Mouse (Mus musculus): ENCODE measurements around the gene Cog5. TPM values are rescaled to one million over a fixed set of nuclear protein-coding genes. Genes with fewer than 3 reads are reported as not detected.

Cog5 gene
- total and polyA plus RNA-seq, 3 experiments, result 27.1 to 28.4 TPM; not detected in 1

DNA sequence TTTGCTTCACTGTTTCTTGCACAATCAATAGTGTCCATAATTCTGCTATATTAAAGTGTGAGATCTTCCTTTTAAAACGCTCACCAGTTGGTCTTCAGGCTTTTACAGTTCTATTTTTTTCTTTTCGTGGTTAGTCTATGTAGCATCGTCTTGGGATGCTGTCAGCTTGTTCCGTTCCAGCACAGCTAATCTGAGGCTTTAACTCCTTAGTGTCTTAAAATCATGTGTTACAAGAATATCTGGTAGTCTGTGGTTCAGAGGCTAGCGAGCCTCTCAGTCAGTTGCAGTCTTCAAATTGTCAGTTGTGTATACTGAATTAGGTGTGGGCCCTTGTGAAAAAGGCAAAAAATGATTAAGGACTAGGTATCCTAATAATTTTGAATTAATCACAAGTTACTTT lies 57.6 kb downstream of the Cog5 start:
- Histone ChIP-seq H3K9ac (ENCODE audit: control insufficient read depth, low read depth, low read length, poor library complexity, severe bottlenecking) (no peak overlapping the region), H3K27me3 (ENCODE audit: control insufficient read depth in 1 of 2, insufficient read depth in 2 of 2, low read length in 2 of 2) (no peaks in the 10 kb centered on the region), H3K36me3 (ENCODE audit: control insufficient read depth in 1 of 2, insufficient read depth in 2 of 2, low read length in 2 of 2) (peaks cover 0 to 5% of the 10 kb centered on the region in 2 experiments; a peak in 2 of 4 replicates), H3K4me1 (ENCODE audit: control insufficient read depth in 1 of 2, insufficient read depth in 2 of 2, low read length in 2 of 2) (peaks cover 0 to 6% of the 10 kb centered on the region in 2 experiments; a peak in 2 of 4 replicates), H3K4me3 (ENCODE audit: control insufficient read depth in 1 of 2, insufficient read depth in 1 of 2, low read depth in 2 of 2, low read length in 2 of 2) (no peak overlapping the region), H3K27ac (ENCODE audit: control insufficient read depth, low read depth, low read length) (no peak overlapping the region), H3K79me2 (ENCODE audit: control insufficient read depth, insufficient read depth, low read length, poor library complexity) (no peaks in the 10 kb centered on the region), H3K9me3 (replicated peaks; ENCODE audit: insufficient read depth, low read length) (no peaks in the 10 kb centered on the region; the same call in 1 of the 2 replicates)
- DNase-seq (ENCODE audit: low read depth, low spot score), result no peak
- TF ChIP-seq POLR2AphosphoS5 (IDR thresholded peaks at IDR 0.05; ENCODE audit: borderline replicate concordance, low read depth, low read length) (no peak), SMC3 (IDR thresholded peaks at IDR 0.05; ENCODE audit: low read depth, low read length) (no peak), MAZ (IDR thresholded peaks at IDR 0.05; ENCODE audit: low read depth, low read length) (no peak), USF2 (IDR thresholded peaks at IDR 0.05; ENCODE audit: borderline replicate concordance in 1 of 2, insufficient read depth in 1 of 2, low read depth in 1 of 2, low read length in 2 of 2) (no peak), EP300 (IDR thresholded peaks at IDR 0.05; ENCODE audit: low read depth in 1 of 2, low read length in 2 of 2) (no peak), NELFE (IDR thresholded peaks at IDR 0.05; ENCODE audit: low read depth, low read length) (no peak), TAL1 (IDR thresholded peaks at IDR 0.05; ENCODE audit: low read length) (no peak), ZKSCAN1 (IDR thresholded peaks at IDR 0.05; ENCODE audit: low read depth, low read length) (no peak)

- Histone ChIP-seq H3K9ac (ENCODE audit: control insufficient read depth, low read depth, low read length, poor library complexity, severe bottlenecking) (no peak overlapping the region), H3K27me3 (ENCODE audit: control insufficient read depth in 1 of 2, insufficient read depth in 2 of 2, low read length in 2 of 2) (no peaks in the 10 kb centered on the region), H3K27ac (ENCODE audit: control insufficient read depth, low read depth, low read length) (no peak overlapping the region), H3K4me3 (ENCODE audit: control insufficient read depth in 1 of 2, insufficient read depth in 1 of 2, low read depth in 2 of 2, low read length in 2 of 2) (no peak overlapping the region), H3K9me3 (replicated peaks; ENCODE audit: insufficient read depth, low read length) (no peaks in the 10 kb centered on the region; the same call in 1 of the 2 replicates), H3K4me1 (ENCODE audit: control insufficient read depth in 1 of 2, insufficient read depth in 2 of 2, low read length in 2 of 2) (peaks cover 0 to 6% of the 10 kb centered on the region in 2 experiments; a peak in 2 of 4 replicates), H3K79me2 (ENCODE audit: control insufficient read depth, insufficient read depth, low read length, poor library complexity) (no peaks in the 10 kb centered on the region), H3K36me3 (ENCODE audit: control insufficient read depth in 1 of 2, insufficient read depth in 2 of 2, low read length in 2 of 2) (peaks cover 0 to 5% of the 10 kb centered on the region in 2 experiments; a peak in 2 of 4 replicates)
- TF ChIP-seq TBP (IDR thresholded peaks at IDR 0.05; ENCODE audit: low read depth, low read length) (no peak), SMC3 (IDR thresholded peaks at IDR 0.05; ENCODE audit: low read depth, low read length) (no peak), POLR2AphosphoS2 (IDR thresholded peaks at IDR 0.05; ENCODE audit: low read length) (no peak), MYC (IDR thresholded peaks at IDR 0.05; ENCODE audit: low read depth, low read length) (no peak), RCOR1 (IDR thresholded peaks at IDR 0.05; ENCODE audit: low read depth, low read length) (no peak)
- no peak for DNase-seq (ENCODE audit: low read depth, low spot score)
Measured at GRCm38 (mm10) chr12:31712727-31713126, 58.1 kb downstream of the Cog5 start.

GRCm38 (mm10) chr12:31713600-31713999 lies 58.9 kb downstream of the Cog5 start, which contains the start of gene Gpr22:
TSS of gene Gpr22 (minus strand) at chr12:31713947.
- Histone ChIP-seq H3K36me3 (ENCODE audit: control insufficient read depth in 1 of 2, insufficient read depth in 2 of 2, low read length in 2 of 2) (peaks cover 0 to 5% of the 10 kb centered on the region in 2 experiments; a peak in 2 of 4 replicates), H3K9ac (ENCODE audit: control insufficient read depth, low read depth, low read length, poor library complexity, severe bottlenecking) (no peak within 1 kb of the TSS), H3K9me3 (replicated peaks; ENCODE audit: insufficient read depth, low read length) (no peaks in the 10 kb centered on the region; the same call in 1 of the 2 replicates), H3K27me3 (ENCODE audit: control insufficient read depth in 1 of 2, insufficient read depth in 2 of 2, low read length in 2 of 2) (no peaks in the 10 kb centered on the region), H3K27ac (ENCODE audit: control insufficient read depth, low read depth, low read length) (no peak within 1 kb of the TSS), H3K79me2 (ENCODE audit: control insufficient read depth, insufficient read depth, low read length, poor library complexity) (no peaks in the 10 kb centered on the region), H3K4me3 (ENCODE audit: control insufficient read depth in 1 of 2, insufficient read depth in 1 of 2, low read depth in 2 of 2, low read length in 2 of 2) (no peak within 1 kb of the TSS), H3K4me1 (ENCODE audit: control insufficient read depth in 1 of 2, insufficient read depth in 2 of 2, low read length in 2 of 2) (peaks cover 0 to 6% of the 10 kb centered on the region in 2 experiments; a peak in 2 of 4 replicates)
- no peak for TF ChIP-seq MEF2A (IDR thresholded peaks at IDR 0.05; ENCODE audit: extremely low read depth, insufficient replicate concordance, low read depth, low read length, poor library complexity, severe bottlenecking)
- TF ChIP-seq RAD21 (IDR thresholded peaks at IDR 0.05; ENCODE audit: low read depth, low read length), result no peak
- no peak for TF ChIP-seq SMC3 (IDR thresholded peaks at IDR 0.05; ENCODE audit: low read depth, low read length)
- no peak for TF ChIP-seq EP300 (IDR thresholded peaks at IDR 0.05; ENCODE audit: low read depth in 1 of 2, low read length in 2 of 2)
- TF ChIP-seq ZNF384 (IDR thresholded peaks at IDR 0.05; ENCODE audit: low read depth, low read length), result no peak
- TF ChIP-seq MAFK (IDR thresholded peaks at IDR 0.05; ENCODE audit: borderline replicate concordance, low read depth, low read length), result no peak
- DNase-seq (ENCODE audit: low read depth, low spot score), result no peak
